Mouse (Mus musculus) urinary bladder, postnatal 4 days (tissue): ENCODE data around the gene Gbf1.

ENCODE experiments used
- DNase-seq, 2 experiments: peaks; one replicate each; pipeline ENCODE4 v3.0.0; 2021 to 2022; ENCODE audit warnings: low spot score in 2 of 2

The Gbf1 gene

GRCm38 (mm10) chr19:46329031-46329641 lies 176.8 kb downstream of the Gbf1 start:
- no peak for DNase-seq

GRCm38 (mm10) chr19:46329951-46330350 lies 177.6 kb downstream of the Gbf1 start:
- DNase-seq = peak; percentile 79 to 86

- DNase-seq = no peak
Measured at GRCm38 (mm10) chr19:46330696-46331095, 178.4 kb downstream of the Gbf1 start.

GRCm38 (mm10) chr19:46331326-46331725 lies 179.0 kb downstream of the Gbf1 start:
- DNase-seq = no peak

GRCm38 (mm10) chr19:46331936-46332335 lies 179.6 kb downstream of the Gbf1 start:
- no peak for DNase-seq

GRCm38 (mm10) chr19:46332721-46333339 lies 180.5 kb downstream of the Gbf1 start:
- no peak for DNase-seq

- DNase-seq = no peak
Measured at GRCm38 (mm10) chr19:46333906-46334305, 181.6 kb downstream of the Gbf1 start.
